Mouse (Mus musculus): ENCODE data around the gene Magi3.

The Magi3 gene

DNA sequence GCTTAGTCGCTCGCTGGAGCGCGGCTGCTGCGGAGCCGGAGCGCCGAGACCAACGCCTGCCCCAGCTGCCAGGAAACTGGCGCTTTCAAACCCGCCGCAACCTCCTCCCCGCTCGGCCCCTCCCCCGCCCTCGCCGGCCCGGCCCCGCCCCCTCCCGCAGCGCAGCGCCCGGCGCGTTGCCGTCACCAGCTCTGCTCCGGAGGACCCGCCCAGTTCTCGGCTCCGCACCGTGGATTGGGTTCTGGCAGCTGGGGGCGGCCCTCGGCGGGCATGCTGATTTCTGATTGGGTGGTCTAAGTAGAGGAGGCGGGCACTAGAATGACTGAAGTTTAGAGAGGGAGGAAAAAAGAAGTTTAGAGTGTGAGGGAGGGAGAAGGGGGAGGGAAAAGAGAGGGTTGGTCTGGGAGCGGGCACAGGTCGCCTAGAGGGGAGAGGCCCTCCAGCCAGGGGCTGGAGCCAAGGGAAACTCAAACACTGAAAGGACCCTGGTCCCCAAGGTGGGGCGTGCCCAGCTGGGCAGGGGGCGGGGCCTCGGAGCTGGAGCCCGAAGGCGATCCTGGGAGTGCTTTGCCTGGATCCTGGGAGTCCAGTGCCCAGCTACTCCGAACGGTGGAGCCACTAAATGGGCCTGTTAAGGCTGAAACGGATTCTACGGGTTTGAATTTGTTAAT, at the start of gene Magi3:
TSS of gene Magi3 (minus strand) at position 80 of the 671 bp plus-strand sequence.
- peak; percentile 96 to 97 for DNase-seq (ENCODE audit: low spot score in 2 of 2)

DNA sequence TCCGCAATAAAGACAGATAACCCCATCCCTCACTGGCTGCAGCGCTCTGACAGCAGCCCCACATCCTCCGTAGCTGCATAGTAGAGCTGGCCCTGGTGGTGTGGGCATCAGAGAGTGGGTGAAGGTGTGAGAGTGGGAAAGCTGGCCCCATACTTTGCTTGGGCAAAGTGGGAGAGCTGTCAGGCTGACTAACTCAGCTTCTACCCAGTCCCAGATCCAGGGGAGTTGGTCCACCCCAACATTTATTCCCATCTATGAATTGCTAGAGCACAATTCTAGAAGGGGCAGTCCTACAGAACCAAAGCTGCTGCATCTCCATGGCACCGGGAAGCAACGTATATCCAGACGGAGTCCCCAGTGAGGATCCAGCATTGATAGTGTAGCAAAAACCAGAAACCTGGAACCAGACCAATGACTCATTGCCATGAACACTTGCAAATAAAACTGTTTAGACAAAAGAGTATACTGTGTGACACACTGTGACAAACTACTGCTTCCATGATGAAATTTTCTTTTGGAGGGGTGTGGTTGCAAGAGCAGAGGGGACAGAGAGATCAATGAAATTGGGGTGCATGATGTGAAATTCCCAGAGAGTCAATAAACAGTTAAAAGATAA, 44.5 kb upstream of the Magi3 start:
- peak; percentile 49 to 56 for DNase-seq (ENCODE audit: low spot score in 2 of 2)

DNA sequence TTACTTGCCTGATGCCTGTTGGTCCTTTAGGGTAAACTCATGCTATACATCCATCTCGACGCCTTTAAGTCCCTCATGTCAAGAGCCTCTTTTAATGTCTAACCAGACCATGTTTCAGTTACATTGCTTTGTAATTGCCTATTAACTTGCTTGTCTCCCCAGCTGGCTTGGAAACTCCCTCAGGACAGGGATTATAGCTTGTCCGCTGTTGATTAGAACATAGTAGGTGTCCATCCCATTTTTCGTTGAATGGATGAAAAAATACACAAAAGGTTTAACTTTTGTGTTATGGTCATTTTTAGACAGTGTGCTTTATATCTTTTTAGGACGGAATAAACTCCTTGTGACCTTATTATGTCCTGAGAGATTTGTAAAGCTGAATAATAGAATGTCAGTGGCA, 40.0 kb upstream of the Magi3 start:
- no peak for DNase-seq (ENCODE audit: low spot score in 2 of 2)

DNA sequence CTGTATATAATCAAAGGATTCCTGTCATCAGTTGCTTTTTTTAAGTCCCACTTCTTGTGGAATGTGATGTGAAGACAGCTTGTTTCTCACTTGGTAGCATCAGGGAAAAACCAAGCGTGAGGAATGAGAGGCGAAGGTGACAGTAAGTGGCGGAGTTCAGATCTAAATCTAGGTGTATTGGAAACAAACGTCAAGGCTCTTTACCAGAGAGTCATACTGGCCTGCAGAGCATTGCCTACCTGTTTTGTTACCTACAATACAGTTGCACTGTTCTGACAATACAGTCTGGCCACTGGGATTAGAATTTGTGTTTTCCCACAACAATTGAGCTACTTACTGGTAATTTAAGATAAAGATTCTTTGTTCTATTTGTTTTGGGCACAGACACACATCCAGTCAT, 39.0 kb upstream of the Magi3 start:
- DNase-seq (ENCODE audit: low spot score in 2 of 2), result no peak

DNA sequence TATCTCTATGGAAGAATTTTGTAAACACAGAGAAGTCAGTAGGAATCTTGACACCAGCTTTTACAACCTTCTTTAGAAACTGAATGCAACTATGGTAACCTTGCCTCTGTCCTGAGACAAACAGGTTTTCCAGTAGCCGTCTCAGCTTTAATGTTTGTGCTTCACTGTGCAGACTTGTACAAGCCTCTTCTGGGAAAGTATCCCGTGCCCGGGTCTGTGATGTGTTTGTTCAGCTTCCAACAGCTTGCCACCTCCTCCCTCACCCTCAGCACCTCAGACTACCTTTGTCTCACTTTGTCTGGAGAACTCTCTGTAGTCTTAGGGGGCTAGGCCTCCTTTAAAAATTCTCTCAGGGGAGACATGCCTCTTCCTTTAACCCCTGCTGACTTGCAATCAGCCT, 36.9 kb upstream of the Magi3 start:
- no peak for DNase-seq (ENCODE audit: low spot score in 2 of 2)

DNA sequence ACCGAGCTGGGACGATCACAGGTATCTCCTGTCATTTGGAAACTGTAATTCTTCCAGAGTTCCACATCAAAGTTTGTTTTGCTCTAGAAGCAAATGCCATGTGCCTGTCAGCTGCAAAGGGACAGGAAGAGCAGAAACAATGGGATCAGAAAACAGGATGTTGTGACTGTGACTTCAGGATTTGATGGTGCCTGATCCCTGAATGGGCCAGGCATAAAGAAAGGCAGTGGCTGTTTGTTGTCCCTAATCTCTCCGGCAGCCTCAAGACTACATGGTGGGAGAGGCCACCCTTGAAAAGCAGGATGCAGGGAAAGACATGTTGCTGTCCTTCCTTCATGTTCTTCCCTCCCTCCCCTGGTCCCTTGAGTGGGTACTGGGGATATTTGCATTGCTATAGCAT, 33.6 kb upstream of the Magi3 start:
- DNase-seq (ENCODE audit: low spot score in 2 of 2), result no peak

DNA sequence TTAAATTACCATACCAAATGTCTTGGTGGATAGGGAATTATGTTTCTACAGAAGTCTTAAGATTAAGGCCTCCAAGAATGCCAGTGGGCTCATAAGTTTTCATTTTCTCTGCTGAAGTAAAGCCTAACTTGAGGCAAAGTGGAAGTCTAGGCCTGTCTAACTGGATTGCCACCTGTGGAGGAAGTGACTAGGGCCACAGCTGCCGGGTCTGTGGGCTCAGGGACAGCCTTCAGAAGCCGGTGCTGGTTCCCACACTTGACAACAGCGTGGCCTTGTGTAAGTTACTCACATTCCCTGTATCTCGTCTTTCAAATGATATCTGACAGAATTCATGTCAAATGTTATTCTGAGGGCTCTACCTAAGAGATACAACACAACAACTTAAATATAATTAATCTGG, 27.7 kb upstream of the Magi3 start:
- no peak for DNase-seq (ENCODE audit: low spot score in 2 of 2)

DNA sequence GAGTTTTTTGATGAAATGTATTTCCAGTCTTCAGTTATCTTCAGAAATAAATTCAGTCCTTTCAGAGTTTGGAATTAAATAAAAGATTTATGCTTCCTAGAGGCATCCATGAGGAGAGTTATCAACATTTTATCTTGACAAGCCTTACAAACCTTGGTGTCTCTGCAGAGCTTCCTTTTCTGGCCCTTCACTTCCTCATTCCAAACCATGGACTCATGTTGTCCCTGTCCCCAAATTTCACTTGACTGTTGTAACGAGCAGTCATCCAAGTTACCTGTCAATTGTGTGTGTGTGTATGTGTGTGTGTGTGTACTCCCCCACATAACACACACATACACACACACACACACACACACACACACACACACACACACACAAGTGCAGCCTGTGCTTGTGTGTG, 26.9 kb upstream of the Magi3 start:
- no peak for DNase-seq (ENCODE audit: low spot score in 2 of 2)

DNA sequence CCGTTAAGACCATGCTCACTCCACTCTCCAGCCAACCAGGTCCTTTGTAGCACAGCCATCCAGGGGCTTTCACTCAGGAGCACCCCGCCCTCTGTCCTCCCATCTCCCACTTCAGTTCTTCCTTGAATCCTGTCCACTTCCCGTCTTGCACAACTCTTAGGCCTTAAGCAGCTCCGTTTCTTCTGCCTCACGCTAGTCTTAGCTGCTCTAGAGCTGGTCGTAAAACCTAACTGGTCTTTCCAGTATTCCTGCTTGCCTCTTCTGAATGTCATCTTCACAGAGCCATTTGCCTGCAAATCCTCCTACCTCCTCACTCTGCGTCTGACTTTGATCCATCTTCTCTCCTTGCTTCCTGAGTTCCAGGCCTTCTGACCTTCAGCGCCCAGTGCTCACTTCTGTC, 24.2 kb upstream of the Magi3 start:
- DNase-seq (ENCODE audit: low spot score in 2 of 2), result no peak

DNA sequence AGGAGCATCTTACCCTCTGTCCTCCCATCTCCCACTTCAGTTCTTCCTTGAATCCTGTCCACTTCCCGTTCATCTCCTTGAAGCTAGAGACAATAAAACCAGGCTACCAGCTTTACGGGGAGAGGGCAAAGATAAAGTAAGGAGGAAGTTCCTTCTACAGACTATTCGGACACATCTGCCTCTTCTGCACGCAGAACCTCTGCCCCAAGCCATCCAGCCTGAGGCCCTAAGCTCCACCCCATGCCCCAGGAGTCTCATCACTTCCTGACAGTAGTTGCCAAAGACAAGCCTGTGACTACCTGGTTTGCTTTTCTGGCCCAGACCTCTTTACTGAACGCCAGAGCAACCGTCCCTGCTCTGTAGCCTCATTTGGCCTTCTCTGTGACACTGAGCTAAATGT, 23.8 kb upstream of the Magi3 start:
- DNase-seq (ENCODE audit: low spot score in 2 of 2), result no peak

DNA sequence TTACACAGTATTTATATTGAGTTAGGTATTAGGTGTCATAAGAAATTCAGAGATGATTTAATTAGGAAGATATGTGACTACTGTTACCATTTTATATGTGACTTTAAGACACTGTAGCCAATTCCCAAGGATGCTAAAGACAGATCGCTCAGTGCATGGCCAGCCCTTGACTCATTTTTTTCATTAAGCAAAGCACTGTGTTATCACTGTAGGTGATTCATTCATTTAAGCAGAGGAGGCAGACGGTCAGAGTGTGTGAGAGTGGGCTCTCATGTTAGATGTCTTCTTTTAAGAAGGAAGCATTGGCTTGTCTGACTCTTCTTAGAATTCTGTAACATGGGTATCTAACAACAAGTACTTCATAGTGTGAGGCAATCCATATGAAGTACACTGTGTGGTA, 19.6 kb upstream of the Magi3 start:
- DNase-seq (ENCODE audit: low spot score in 2 of 2), result no peak

DNA sequence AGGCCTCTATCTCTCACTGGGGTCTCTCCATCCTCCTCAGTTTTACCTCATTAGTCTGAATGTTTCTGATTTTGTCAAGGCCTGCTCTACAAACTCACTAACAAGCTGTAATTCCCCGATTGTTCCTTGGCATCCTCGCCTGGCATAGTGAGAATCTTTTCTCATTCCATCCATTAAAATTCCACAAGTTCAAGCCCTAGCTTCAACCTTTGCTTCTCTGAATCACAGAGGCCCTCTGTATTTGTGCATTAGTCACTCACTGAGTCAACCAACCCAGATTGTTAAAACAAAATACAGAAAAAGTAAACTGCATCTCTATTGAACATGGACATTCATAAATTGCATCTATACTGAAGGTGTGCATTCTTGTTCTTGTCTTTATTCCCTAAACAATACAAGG, 19.2 kb upstream of the Magi3 start:
- DNase-seq (ENCODE audit: low spot score in 2 of 2), result no peak

DNA sequence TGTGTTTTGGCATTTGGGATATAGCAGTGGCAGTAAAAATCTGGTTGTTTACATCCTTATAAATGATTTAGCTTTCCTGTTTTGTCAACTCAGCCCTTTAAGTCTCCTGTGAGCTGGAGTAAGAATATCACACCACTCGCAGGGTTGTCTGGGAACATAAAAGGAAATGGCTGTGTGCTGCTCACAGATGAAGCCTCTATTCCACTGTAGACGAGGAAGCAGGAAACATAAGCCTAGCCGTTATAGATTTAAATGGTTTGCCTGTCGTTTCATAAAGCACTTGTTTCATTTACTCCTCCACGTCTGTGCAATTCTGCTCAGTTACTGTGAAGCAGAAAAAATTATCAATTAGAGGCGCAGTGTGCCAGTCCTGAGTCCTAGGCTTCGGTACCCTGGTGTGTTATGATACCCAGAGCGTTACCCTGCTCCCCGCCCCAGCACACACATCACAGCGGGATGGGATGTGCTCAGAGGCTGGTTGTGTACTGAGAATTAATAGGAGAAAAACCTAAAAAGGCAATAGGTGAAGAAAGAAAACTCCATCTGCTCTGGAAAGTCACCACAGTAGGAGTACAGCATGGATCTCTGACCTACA, 17.8 kb upstream of the Magi3 start:
- DNase-seq (ENCODE audit: low spot score in 2 of 2), result no peak

DNA sequence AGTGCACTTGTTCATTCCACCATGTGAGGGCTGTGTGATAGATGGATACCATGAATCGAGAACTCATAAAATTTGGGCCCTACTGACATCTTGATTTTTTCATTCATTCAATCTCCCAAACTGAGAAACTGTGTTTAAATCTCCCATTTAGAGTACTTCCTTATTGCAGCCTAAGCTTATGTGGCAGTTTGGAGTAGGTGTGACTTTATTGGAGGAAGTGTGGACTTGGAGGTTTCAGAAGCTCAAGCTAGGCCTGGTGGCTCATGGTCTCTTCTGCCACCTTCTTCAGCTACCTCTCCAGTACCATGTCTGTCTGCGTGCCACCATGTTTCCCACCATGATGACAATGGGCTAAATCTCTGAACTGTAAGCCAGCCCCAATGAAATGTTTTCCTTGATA, 15.9 kb upstream of the Magi3 start:
- DNase-seq (ENCODE audit: low spot score in 2 of 2), result no peak

DNA sequence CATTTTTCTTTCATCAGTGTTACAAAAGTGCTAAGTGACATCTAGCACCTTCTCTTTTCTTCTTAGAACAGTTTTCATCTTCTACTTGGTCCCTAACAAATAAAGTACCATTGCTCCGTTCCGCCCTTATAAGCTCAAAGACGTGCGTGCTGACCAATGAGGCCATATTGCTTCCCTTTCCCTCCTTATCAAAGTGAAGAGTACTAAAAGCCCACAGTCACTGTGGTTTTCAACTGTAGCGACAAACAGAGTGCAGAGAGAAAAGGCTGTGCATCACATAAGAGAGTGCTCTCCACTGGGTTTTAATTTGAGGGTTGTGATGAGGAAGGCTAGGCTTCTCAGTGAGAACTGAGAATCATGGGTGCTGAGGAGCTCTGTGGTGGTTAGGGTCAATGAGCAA, 14.9 kb upstream of the Magi3 start:
- DNase-seq (ENCODE audit: low spot score in 2 of 2), result no peak

DNA sequence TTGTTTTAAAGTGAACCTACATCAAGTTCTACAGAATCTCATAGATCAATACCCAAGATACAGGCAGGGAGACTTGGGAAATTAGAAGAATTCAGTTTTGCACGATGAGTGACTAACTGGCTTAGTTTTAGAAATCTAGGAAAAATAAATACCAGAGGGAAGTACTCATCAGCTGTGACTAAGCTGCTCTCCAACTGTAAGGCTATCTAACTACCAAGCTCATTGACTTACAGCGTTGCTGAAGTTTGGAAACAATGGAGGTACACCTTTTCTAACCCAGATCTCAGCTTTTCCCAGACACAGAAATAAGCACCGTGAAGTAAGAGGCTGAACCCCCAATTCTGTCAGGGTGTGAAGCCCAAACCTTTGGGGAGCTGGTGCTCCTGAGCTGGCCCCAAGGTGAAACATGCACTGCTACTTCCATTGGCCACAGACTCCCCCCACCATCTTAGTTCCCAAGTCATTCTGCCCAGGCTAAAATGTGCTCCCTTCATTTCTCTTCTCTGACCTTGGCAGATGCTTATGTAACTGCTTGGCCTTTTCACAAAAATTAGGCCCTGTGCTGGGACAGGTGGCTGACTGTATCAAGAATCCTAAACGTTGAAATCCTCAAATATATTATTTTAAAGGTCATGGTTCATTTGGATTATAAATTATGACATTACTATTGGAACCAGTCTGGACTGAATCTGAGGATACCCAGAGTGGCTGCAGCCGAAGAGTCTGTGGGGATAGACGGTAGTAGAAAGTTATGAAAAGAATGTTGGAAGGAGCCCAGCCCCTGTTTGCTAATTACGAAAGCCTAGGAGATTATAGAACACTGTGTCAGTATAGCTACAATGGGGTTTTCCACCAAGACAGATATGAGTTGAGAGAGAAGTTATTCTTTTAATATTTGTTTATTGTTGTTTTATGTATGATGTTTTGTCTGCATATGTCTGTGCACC, 13.5 kb upstream of the Magi3 start:
- no peak for DNase-seq (ENCODE audit: low spot score in 2 of 2)

DNA sequence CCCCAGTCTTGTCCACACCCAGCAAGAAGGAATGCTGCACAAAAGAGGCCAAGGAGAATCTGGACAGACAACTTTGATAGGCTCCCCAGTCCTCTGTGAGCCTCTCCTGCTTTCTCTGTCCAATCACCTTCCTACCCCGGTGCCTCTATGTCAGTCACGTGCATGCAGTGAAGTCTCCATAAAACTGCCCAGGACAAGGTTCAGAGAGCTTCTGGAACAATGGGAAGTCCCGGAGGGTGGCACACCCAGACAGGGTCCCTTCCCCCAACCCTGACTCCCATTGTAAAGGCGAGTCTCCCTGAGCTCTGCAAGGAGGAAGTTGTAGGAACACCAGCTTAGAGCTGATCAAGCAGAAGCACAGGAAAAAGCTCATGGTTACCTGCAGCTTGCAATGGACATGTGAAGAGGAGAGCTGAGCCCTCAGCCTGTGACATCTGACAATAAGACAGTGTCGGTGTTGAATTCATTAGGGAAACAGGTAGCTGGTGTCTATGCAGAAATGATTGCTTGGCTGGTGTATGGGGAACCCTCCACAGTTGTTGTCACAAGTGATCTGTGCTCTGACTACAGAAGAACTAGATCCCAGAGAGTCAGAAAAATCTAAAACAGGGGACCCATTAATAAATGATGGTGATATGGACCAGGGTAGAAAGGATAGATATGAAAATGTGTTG, 7.4 kb upstream of the Magi3 start:
- no peak for DNase-seq (ENCODE audit: low spot score in 2 of 2)

DNA sequence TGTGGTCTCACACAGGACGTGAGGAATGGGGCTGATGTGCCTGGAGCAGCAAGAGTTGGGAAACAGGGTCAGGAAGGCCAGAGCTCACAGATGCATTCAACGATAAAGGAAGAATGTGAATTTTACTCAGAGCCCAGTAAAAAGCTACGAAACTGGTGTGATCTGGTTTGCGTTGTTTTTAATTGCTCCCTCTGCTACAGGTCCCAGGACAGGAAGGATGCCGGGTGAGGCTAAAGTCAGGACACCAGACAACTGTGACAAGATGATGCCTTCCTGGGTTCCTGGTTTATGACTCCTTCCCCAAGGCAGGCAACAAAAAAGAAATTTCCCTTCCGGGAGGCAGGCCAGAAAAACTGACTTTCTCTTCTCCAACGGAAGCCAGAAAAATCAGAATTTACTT, 6.6 kb upstream of the Magi3 start:
- no peak for DNase-seq (ENCODE audit: low spot score in 2 of 2)

DNA sequence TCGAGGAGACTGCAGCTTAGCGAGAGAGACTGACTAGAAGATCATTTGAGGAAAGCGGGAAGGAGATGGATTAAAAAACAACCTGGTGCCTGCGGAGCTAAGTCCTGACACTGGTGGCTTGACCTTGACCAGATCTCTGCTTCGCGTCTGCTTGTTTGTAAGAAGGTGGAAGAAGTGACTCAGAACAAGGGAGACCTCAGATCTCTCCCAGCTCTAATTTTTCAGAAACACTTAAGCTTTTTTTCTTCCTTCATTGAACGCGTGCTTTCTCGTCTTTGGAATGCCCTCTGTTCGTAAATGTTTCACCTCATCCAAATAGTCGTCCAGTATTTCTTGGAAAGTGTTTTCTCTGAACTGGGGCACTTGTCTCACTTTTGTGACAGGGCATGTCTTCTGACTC, 982 bp upstream of the Magi3 start:
- no peak for DNase-seq (ENCODE audit: low spot score in 2 of 2)

DNA sequence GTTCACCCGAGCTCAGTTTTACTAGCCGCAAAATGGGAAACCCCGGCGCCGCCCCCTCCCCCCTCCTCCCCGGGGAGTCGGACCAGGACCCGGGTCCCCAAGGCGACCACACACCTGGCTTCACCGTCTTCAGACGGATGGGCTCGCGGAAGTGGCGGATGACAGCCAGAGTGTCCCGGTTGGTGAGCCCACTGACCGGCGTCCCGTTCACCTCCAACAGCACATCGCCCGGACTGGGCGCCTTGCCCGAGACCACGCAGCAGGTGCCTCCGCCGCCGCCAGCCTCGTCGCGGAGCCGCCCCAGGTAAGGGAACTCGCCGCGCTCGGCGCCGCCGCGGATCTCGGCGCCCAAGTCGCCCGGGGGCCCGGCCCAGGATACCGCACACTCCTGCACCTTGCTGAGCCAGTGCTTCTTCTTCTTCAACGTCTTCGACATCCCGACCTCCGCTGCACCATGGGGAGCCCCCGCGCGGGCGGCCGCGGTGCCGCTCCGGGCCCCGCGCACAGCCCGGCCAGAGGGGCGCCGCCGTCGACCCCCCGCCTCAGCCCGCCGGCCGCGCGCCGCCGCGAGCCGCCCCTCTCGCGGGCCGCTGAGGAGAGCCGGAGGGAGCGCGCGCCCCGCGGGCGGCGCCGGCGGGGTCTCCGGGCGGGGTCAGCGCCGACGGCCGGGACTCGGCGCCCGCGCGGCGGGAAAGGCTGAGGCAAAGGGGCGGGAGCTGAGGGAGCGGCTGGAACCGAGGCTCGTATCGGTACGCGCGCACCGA, 461 bp downstream of the Magi3 start:
- DNase-seq (ENCODE audit: low spot score in 2 of 2), result peak; percentile 33 to 45

DNA sequence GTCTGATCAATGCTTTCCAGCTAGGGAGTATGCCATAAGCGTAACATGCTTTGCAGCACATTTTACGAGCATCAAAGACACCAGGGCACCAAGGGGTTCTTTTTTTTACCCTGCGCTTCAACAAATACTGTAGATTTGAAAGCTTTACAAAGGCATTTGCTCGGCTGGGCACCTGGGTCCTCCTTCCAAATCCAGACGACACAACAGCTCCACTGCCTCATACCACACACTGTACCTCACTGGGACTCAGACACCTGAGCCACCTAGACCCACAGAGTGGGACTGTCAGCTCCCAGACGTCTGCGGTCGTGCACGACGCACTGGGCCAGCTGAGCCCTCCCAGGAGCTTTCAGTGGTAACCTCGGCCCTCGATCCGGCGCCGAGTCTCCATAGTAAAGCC, 1.2 kb downstream of the Magi3 start:
- DNase-seq (ENCODE audit: low spot score in 2 of 2), result peak; percentile 23 to 52

All from right cerebral cortex, adult 2 months (tissue).